Mouse (Mus musculus): ENCODE results near the gene Traip. TPM values are rescaled to one million over a fixed set of nuclear protein-coding genes. Genes with fewer than 3 reads are reported as not detected.

The Traip gene
- polyA plus RNA-seq, 1 experiment from 2014 or later = 21.8 TPM

DNA sequence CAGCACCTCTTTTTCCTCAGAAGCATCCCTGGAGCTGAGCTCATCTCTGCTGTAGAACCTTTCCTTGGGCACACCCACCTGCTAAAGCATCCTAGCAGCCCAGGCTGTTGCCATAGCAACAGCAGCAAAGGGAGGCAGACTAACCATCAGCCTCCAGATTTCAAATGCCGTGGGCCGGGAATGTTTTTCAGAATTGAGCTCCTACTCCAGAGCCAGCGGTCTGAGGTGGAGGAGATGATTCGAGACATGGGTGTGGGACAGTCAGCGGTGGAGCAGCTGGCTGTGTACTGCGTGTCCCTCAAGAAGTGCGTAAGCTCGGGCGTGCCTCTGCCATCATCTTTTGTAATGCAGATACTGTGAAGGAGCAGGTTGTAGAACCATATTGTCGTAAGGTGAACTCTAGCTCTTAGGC lies 11.4 kb downstream of the Traip start:
- DNase-seq (ENCODE audit: low spot score) (peak; percentile 21), ATAC-seq (ENCODE audit: low FRiP score) (no peak)
- H3K36me3 ChIP-seq (ENCODE audit: control insufficient read depth, insufficient read depth, low read length) = no peaks in the 10 kb centered on the region; the same call in 1 of the 2 replicates
- H3K27me3 ChIP-seq (ENCODE audit: control insufficient read depth, insufficient read depth, low read length) = no peaks in the 10 kb centered on the region
- H3K4me3 ChIP-seq (ENCODE audit: low read depth, low read length) = no peak overlapping the region
- H3K4me2 ChIP-seq (replicated peaks; ENCODE audit: low read depth, low read length) = no peak overlapping the region
- no peaks in the 10 kb centered on the region for H3K4me1 ChIP-seq (replicated peaks; ENCODE audit: control insufficient read depth, insufficient read depth, low read length)
- H3K9ac ChIP-seq (ENCODE audit: low read depth, low read length) = no peak overlapping the region
- H3K9me3 ChIP-seq (ENCODE audit: control insufficient read depth, low read length) = no peaks in the 10 kb centered on the region
- H3K27ac ChIP-seq (ENCODE audit: low read depth, low read length) = no peak overlapping the region
- WGBS = 78% methylated on average over 10 of the region's 10 CpGs

DNA sequence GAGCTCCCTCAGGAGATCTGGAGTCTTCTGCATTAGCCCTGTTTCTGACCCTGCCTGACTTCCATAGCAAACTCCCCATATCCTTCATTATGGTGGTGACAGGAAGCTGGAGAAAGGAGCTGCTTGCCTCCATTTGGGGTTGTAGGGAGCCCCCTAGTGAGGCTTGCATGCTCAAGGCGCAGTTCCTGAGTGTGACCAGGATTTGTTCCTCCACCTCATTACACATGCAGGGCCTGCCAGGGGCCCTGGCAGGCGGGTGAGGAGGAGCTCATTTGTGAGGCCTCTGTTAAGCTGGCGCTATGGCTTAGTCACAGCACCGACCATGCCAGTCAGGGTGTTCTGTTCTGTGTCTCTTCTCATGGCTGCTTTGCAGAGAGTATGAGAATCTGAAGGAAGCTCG lies 11.9 kb downstream of the Traip start:
- ATAC-seq (ENCODE audit: low FRiP score) = no peak
- no peaks in the 10 kb centered on the region for H3K4me1 ChIP-seq (replicated peaks; ENCODE audit: control insufficient read depth, insufficient read depth, low read length)
- no peaks in the 10 kb centered on the region; the same call in 1 of the 2 replicates for H3K36me3 ChIP-seq (ENCODE audit: control insufficient read depth, insufficient read depth, low read length)
- 63% methylated on average over 5 of the region's 5 CpGs for WGBS
- no peaks in the 10 kb centered on the region for H3K27me3 ChIP-seq (ENCODE audit: control insufficient read depth, insufficient read depth, low read length)
- H3K9ac ChIP-seq (ENCODE audit: low read depth, low read length) = no peak overlapping the region
- no peak overlapping the region for H3K4me3 ChIP-seq (ENCODE audit: low read depth, low read length)
- H3K27ac ChIP-seq (ENCODE audit: low read depth, low read length) = no peak overlapping the region
- peak; percentile 41 for DNase-seq (ENCODE audit: low spot score)
- H3K4me2 ChIP-seq (replicated peaks; ENCODE audit: low read depth, low read length) = no peak overlapping the region
- no peaks in the 10 kb centered on the region for H3K9me3 ChIP-seq (ENCODE audit: control insufficient read depth, low read length)

DNA sequence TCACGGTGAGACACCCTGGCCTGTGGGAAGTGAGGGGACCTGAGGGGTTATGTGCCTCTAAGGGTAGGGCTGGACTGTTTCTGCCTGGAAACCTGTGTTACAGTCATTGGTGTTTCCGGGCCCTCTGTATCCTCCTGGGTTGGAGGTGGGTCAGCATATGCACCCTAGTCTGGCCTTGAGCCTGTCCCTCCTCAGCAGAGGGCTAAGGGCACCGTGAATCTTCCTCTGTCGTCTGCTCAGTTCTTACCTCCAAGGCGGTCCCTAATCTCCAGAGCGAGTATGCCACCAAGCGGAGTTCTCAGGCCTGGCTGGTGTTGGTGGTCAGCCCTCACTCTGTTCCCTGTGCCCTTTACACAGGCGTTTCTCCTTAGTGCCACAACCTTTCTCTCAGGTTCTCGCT lies 13.0 kb downstream of the Traip start:
- H3K27me3 ChIP-seq (ENCODE audit: control insufficient read depth, insufficient read depth, low read length) = no peaks in the 10 kb centered on the region
- H3K9ac ChIP-seq (ENCODE audit: low read depth, low read length) = no peak overlapping the region
- H3K4me3 ChIP-seq (ENCODE audit: low read depth, low read length) = no peak overlapping the region
- 96% methylated on average over 9 of the region's 9 CpGs for WGBS
- H3K27ac ChIP-seq (ENCODE audit: low read depth, low read length) = no peak overlapping the region
- DNase-seq (ENCODE audit: low spot score) (no peak), ATAC-seq (ENCODE audit: low FRiP score) (no peak)
- H3K4me2 ChIP-seq (replicated peaks; ENCODE audit: low read depth, low read length) = no peak overlapping the region
- no peaks in the 10 kb centered on the region for H3K9me3 ChIP-seq (ENCODE audit: control insufficient read depth, low read length)
- no peaks in the 10 kb centered on the region for H3K4me1 ChIP-seq (replicated peaks; ENCODE audit: control insufficient read depth, insufficient read depth, low read length)
- no peaks in the 10 kb centered on the region; the same call in 1 of the 2 replicates for H3K36me3 ChIP-seq (ENCODE audit: control insufficient read depth, insufficient read depth, low read length)

GRCm38 (mm10) chr9:107963700-107964099 lies 13.8 kb downstream of the Traip start:
- WGBS = 34% methylated on average over 5 of the region's 5 CpGs
- H3K27ac ChIP-seq (ENCODE audit: low read depth, low read length) = no peak overlapping the region
- no peaks in the 10 kb centered on the region for H3K4me1 ChIP-seq (replicated peaks; ENCODE audit: control insufficient read depth, insufficient read depth, low read length)
- H3K4me2 ChIP-seq (replicated peaks; ENCODE audit: low read depth, low read length) = no peak overlapping the region
- H3K9me3 ChIP-seq (ENCODE audit: control insufficient read depth, low read length) = no peaks in the 10 kb centered on the region
- ATAC-seq (ENCODE audit: low FRiP score) (0 out of 2 replicates have a peak, but pooled peaks have one; percentile 30), DNase-seq (ENCODE audit: low spot score) (peak; percentile 88)
- H3K36me3 ChIP-seq (ENCODE audit: control insufficient read depth, insufficient read depth, low read length) = no peaks in the 10 kb centered on the region; the same call in 1 of the 2 replicates
- H3K9ac ChIP-seq (ENCODE audit: low read depth, low read length) = no peak overlapping the region
- H3K4me3 ChIP-seq (ENCODE audit: low read depth, low read length) = no peak overlapping the region
- H3K27me3 ChIP-seq (ENCODE audit: control insufficient read depth, insufficient read depth, low read length) = no peaks in the 10 kb centered on the region

GRCm38 (mm10) chr9:107964681-107965080 lies 14.7 kb downstream of the Traip start:
- DNase-seq (ENCODE audit: low spot score) (no peak), ATAC-seq (ENCODE audit: low FRiP score) (no peak)
- 88% methylated on average over 9 of the region's 9 CpGs for WGBS
- H3K9me3 ChIP-seq (ENCODE audit: control insufficient read depth, low read length) = no peaks in the 10 kb centered on the region
- H3K4me1 ChIP-seq (replicated peaks; ENCODE audit: control insufficient read depth, insufficient read depth, low read length) = no peaks in the 10 kb centered on the region
- no peak overlapping the region for H3K9ac ChIP-seq (ENCODE audit: low read depth, low read length)
- no peak overlapping the region for H3K4me2 ChIP-seq (replicated peaks; ENCODE audit: low read depth, low read length)
- no peak overlapping the region for H3K4me3 ChIP-seq (ENCODE audit: low read depth, low read length)
- no peaks in the 10 kb centered on the region for H3K27me3 ChIP-seq (ENCODE audit: control insufficient read depth, insufficient read depth, low read length)
- H3K36me3 ChIP-seq (ENCODE audit: control insufficient read depth, insufficient read depth, low read length) = no peaks in the 10 kb centered on the region; the same call in 1 of the 2 replicates
- H3K27ac ChIP-seq (ENCODE audit: low read depth, low read length) = no peak overlapping the region

GRCm38 (mm10) chr9:107966676-107967075 lies 16.7 kb downstream of the Traip start:
- Histone ChIP-seq H3K4me1 (replicated peaks; ENCODE audit: control insufficient read depth, insufficient read depth, low read length) (no peaks in the 10 kb centered on the region), H3K9me3 (ENCODE audit: control insufficient read depth, low read length) (no peaks in the 10 kb centered on the region), H3K27me3 (ENCODE audit: control insufficient read depth, insufficient read depth, low read length) (no peaks in the 10 kb centered on the region), H3K4me2 (replicated peaks; ENCODE audit: low read depth, low read length) (no peak overlapping the region), H3K27ac (ENCODE audit: low read depth, low read length) (no peak overlapping the region), H3K4me3 (ENCODE audit: low read depth, low read length) (no peak overlapping the region), H3K9ac (ENCODE audit: low read depth, low read length) (no peak overlapping the region), H3K36me3 (ENCODE audit: control insufficient read depth, insufficient read depth, low read length) (no peaks in the 10 kb centered on the region)
- ATAC-seq (ENCODE audit: low FRiP score) (no peak), DNase-seq (ENCODE audit: low spot score) (no peak)
- WGBS = 89% methylated on average over 10 of the region's 10 CpGs

GRCm38 (mm10) chr9:107967437-107967836 lies 17.5 kb downstream of the Traip start:
- no peaks in the 10 kb centered on the region for H3K9me3 ChIP-seq (ENCODE audit: control insufficient read depth, low read length)
- DNase-seq (ENCODE audit: low spot score) (no peak), ATAC-seq (ENCODE audit: low FRiP score) (no peak)
- no peaks in the 10 kb centered on the region for H3K27me3 ChIP-seq (ENCODE audit: control insufficient read depth, insufficient read depth, low read length)
- no peaks in the 10 kb centered on the region for H3K4me1 ChIP-seq (replicated peaks; ENCODE audit: control insufficient read depth, insufficient read depth, low read length)
- H3K4me2 ChIP-seq (replicated peaks; ENCODE audit: low read depth, low read length) = no peak overlapping the region
- H3K27ac ChIP-seq (ENCODE audit: low read depth, low read length) = no peak overlapping the region
- no peak overlapping the region for H3K9ac ChIP-seq (ENCODE audit: low read depth, low read length)
- WGBS = 91% methylated on average over 6 of the region's 6 CpGs
- H3K4me3 ChIP-seq (ENCODE audit: low read depth, low read length) = no peak overlapping the region
- no peaks in the 10 kb centered on the region for H3K36me3 ChIP-seq (ENCODE audit: control insufficient read depth, insufficient read depth, low read length)

DNA sequence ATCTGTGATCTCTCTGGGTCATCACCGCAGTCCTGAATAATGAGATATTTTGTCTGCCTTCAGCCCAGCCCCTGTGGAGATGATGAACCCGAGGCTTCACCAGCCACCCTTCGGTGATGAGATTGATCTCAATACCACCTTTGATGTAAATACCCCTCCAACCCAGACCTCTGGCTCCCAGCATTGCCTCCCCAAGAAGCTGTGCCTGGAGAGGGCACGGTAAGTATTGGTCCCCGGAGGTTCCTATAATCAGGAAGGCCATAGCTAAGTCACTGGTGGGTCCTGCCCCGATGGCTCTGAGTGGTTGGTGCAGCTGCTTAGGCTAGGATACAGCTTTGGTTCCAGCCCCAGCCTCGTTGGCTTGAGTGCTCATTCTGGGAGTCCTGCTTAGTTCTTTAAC lies 18.6 kb downstream of the Traip start:
- Histone ChIP-seq H3K4me3 (ENCODE audit: low read depth, low read length) (no peak overlapping the region), H3K9ac (ENCODE audit: low read depth, low read length) (no peak overlapping the region), H3K36me3 (ENCODE audit: control insufficient read depth, insufficient read depth, low read length) (no peaks in the 10 kb centered on the region), H3K4me2 (replicated peaks; ENCODE audit: low read depth, low read length) (no peak overlapping the region), H3K9me3 (ENCODE audit: control insufficient read depth, low read length) (no peaks in the 10 kb centered on the region), H3K27me3 (ENCODE audit: control insufficient read depth, insufficient read depth, low read length) (no peaks in the 10 kb centered on the region), H3K27ac (ENCODE audit: low read depth, low read length) (no peak overlapping the region), H3K4me1 (replicated peaks; ENCODE audit: control insufficient read depth, insufficient read depth, low read length) (no peaks in the 10 kb centered on the region)
- DNase-seq (ENCODE audit: low spot score) (no peak), ATAC-seq (ENCODE audit: low FRiP score) (no peak)
- 93% methylated on average over 7 of the region's 7 CpGs for WGBS

GRCm38 (mm10) chr9:107970311-107970710 lies 20.4 kb downstream of the Traip start:
- 97% methylated on average over 5 of the region's 5 CpGs for WGBS
- H3K4me1 ChIP-seq (replicated peaks; ENCODE audit: control insufficient read depth, insufficient read depth, low read length) = no peaks in the 10 kb centered on the region
- H3K27me3 ChIP-seq (ENCODE audit: control insufficient read depth, insufficient read depth, low read length) = no peaks in the 10 kb centered on the region
- no peak overlapping the region for H3K9ac ChIP-seq (ENCODE audit: low read depth, low read length)
- no peak overlapping the region for H3K4me3 ChIP-seq (ENCODE audit: low read depth, low read length)
- DNase-seq (ENCODE audit: low spot score) = no peak
- H3K36me3 ChIP-seq (ENCODE audit: control insufficient read depth, insufficient read depth, low read length) = no peaks in the 10 kb centered on the region
- no peak overlapping the region for H3K4me2 ChIP-seq (replicated peaks; ENCODE audit: low read depth, low read length)
- no peaks in the 10 kb centered on the region for H3K9me3 ChIP-seq (ENCODE audit: control insufficient read depth, low read length)
- no peak overlapping the region for H3K27ac ChIP-seq (ENCODE audit: low read depth, low read length)
- no peak for ATAC-seq (ENCODE audit: low FRiP score)

All from hindbrain, embryonic 11.5 days (tissue).